Mouse (Mus musculus) lung, adult 2 months (tissue): ENCODE measurements around the gene Leprot.

Source experiments
- CTCF ChIP-seq: fragments of 200-500 bp; IDR thresholded peaks from 2 replicates; pipeline ENCODE4 v1.5.1; 2011; ENCODE audit warnings: mild to moderate bottlenecking, low read length, control low read depth; ENCODE audit not compliant: insufficient read depth
- POLR2A ChIP-seq: fragments of 200-500 bp; IDR thresholded peaks from 2 replicates; pipeline ENCODE4 v1.6.1; 2011; ENCODE audit warnings: low read depth, mild to moderate bottlenecking, control low read depth, low read length, borderline replicate concordance; ENCODE audit errors: extremely low read depth

- TF ChIP-seq CTCF (no peak), POLR2A (no peak)
Measured at GRCm38 (mm10) chr4:101603635-101604034, 43.9 kb upstream of the Leprot start.
